Mouse (Mus musculus) c-Kit-positive CD71-positive TER-119-negative erythroid progenitor cells, embryonic 14.5 days (primary cell): ENCODE results near the gene Smarcad1.

Experiments
- DNase-seq: peaks from one replicate; pipeline ENCODE4 v3.0.0-alpha.2; 2013; ENCODE audit warnings: low read depth

Smarcad1 gene

DNA sequence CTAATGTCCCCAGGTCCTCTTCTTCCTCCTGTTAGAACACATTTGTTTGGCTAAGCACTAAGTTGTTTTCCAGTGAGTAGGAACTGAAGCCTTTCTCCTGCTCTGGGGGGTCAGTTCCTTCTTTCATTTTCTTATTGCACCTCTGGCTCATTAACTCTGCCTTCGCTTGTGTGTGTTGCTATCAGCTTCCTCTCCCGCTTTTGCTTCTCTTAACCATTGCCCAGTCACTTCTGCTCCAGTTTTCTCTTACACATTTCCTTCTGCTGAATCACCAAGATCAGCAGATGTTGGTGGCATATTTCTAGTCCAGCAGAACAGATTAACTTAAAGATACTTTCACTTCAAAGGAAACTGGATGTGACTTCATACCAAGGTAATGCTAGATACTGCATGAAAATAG is 72.5 kb downstream of the Smarcad1 start:
- no peak for DNase-seq

DNA sequence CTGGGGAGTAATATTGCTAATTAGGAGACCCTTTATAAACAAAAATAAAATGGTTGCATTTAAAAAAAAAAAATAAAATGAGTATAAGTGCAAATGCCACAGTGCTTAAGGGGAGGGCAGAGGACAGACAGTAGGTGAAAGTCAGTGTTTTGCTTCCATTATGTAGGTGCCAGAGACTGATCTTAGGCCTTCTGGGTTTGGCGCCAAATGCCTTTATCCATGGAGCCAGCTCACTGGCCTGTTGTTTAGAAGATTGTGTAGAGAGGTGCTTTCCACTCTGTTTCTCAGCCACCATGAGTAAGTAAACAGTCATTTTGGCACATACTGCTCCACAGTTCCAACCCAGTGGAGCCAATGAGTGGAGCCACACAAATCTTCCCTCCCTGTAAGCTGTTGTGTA is 75.2 kb downstream of the Smarcad1 start:
- no peak for DNase-seq

DNA sequence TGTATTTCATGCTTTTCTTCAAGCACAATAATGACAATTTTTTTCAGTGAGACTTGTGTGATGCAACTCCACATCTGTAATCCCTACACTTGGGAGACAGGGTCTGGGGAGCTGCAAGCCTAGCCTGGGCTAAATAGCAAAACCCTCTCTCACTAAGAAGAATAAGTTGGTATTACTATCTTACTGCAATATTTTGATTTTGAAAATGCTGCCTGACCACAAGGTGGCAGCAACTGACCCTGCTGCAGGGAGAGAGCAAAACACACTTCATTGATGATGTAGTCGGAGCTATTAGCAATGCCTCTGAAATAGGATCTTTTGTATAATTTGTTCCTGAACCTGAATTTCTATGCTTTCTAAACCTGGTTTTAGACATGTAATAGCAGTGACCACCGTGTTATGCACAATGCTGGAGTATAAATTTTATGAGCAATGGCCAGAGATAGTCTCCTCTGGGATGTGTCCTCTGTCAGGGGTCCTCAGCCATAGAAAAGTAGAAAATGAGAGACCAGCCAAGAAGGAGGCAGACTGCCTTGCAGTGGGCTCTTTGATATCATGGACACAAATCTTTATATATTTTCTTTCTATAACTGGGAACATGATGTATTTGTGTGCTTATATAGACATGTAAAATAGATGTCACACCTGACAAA is 83.8 kb downstream of the Smarcad1 start:
- DNase-seq, result peak; percentile 7

DNA sequence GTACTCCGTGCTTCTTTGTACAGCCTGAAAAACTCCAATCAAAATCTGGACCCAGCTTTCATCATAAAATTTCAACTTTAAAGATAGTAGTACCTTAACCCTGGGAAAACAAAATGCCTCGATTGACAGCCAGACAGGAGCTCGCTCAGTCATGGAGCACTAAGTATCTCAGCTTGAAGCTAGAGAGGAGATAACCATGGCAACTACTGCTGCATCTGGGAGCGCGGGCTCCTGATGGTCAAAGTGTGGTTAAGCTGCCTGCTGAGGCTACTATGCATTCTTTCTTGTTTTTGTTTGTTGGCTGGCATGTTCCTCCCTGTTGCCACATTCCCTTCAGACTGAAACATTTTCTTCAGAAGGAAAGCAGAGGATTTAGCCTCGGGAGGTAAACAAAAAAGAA is 90.0 kb downstream of the Smarcad1 start:
- no peak for DNase-seq

DNA sequence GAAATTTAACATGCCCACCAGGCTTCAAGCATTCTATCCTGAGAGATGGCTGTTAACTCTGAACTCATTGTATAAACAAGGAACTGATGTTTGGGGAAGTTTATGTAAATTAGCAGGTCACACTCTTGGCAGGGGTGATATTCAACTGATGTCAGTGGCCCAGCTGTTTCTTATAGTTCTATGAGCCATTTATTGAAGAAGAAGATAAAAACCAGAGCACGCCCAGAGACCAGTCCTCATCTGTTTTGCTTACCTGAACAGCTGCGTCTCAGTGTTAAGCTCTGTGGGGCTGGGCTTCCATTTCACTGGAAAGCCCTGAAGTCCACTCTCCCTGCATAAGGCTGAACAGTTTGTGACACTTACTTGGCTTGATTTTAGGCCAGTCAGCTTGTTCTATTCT is 95.4 kb downstream of the Smarcad1 start:
- no peak for DNase-seq

DNA sequence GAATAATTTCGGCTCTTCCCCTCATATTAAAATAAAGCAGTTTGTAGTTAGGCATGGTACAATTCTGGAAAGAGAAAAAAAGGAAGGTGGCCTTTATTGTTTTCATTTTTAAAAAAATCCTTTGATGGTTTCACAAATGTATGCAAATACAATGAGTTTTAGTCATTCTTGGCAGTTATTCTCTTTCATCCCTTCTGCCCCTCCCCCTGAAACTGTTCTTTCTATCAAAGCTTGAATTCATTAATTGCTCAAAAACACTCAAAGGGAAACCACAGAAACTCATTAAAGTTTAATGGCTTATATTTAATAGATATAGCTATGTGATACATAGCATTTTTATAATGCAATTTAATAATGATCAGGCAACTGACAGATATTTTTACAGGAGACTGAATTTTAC is 95.9 kb downstream of the Smarcad1 start:
- DNase-seq, result no peak

DNA sequence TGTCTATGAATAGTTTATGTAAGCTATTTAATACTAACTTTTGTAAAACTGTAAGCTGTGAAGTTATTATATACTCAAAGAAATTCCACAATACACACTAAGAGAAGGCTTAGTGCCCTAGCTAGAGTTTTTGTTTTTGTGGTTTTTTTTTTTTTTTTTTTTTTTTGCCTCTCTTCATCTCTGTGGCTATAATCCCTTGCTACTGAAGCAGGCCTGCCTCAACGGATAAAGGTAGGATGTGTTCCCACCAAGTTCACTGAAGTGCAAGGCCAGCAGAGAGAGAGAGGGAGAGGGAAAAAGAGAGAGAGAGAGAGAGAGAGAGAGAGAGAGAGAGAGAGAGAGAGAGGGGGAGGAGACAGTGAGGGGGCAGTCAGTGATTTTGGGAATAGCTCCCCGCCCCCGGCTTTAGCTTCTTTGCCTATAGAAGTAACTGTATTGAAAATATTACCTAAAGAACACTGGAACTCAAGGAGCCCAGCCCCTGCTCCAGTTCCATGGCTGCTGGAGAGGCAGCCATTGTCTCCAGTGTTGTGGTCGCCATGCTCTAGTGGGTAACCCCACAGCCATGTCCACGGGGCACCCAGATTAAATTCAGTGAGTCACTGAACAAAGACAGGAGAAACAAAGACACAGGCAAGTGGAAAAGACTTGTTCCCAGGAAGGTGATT is 97.8 kb downstream of the Smarcad1 start:
- no peak for DNase-seq

DNA sequence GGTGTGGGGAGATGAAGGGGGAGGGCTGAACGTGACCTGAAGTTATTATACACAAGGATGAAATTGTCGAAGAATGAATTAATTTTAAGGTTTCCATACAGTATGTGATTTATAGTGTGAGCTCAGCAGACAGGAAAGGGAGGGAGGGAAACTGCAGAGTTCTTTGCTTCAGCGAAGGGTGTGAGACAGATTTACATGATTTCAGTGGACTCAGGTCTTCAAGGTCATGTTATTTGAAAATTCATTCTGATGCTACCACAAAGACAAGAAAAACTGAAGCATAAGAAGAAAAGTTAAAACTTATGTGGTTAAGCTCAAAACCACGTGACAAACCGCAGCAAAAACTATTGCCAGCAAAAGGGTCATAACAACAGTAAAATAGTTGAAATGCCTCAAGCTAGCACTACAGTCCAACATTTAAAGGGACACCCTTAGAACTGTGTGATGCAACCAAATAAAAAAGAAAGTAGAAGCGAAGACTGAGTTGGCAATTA is 98.4 kb downstream of the Smarcad1 start:
- DNase-seq, result no peak

DNA sequence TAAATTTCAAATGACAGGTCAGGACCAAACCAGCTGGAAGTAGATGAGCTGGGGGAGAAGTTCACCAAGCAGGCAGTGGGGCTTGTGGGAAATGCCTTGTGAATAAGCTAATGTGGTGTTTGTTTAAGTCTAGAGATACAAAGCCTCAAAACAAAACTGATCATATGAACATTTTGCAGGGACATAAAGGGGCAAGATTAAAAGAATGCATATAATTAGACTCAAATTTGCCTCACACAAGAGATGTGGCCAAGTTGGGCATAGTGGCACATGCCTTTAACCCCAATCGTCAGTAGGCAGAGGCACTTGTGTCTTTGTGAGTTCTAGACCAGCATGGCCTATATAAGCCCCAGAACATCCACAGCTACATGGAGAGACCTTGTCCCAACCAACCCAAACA is 99.9 kb downstream of the Smarcad1 start:
- no peak for DNase-seq

DNA sequence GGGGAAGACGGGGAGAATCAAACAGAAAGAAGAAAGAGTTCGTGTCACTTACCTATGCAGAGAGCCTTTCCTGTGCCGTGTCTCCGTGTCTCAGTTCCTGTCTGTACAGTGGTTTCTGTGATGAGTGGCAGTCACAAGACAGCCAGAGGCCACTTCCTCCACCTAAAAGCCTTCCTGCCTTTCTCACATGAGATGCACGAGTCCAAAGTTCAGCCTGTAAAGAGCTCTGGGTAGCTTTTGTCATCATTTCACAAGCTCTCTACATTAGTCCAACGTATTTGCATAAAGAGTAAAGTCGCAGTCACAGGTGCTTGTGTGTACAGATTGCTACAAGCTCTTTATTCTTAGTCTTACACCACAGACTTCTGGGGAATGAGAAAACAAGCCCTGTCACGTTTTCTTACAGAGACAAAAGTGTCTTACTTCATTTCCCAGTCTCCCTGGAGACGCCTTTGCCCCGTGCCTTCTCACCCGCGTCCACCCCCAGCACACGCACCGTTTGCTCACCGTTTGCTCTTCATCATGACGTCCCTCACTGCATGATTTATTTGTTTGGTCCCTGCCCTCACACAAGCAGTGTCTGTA is 102.3 kb downstream of the Smarcad1 start, which contains the start of gene Hpgds:
TSS of gene Hpgds (minus strand) at position 288 of the 585 bp plus-strand sequence.
- DNase-seq, result no peak

DNA sequence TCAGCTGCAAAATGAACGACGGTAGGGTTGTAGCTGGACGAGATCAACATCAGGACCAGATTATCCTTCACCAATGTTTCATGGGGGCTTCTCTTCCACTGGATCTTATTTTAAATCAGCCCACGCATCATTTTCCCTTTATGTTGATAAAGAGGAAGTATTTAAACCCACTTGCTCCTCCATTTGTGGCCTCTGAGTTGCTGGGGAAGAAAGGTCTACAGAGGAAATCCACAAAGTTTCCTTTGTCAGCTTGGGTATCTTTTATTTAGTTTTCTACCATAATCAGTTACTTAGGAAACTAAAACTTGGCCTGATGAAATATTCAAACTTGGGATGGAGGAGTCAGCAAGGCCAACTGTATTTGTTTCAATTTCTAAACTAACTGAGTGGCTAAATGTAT is 104.0 kb downstream of the Smarcad1 start:
- no peak for DNase-seq

DNA sequence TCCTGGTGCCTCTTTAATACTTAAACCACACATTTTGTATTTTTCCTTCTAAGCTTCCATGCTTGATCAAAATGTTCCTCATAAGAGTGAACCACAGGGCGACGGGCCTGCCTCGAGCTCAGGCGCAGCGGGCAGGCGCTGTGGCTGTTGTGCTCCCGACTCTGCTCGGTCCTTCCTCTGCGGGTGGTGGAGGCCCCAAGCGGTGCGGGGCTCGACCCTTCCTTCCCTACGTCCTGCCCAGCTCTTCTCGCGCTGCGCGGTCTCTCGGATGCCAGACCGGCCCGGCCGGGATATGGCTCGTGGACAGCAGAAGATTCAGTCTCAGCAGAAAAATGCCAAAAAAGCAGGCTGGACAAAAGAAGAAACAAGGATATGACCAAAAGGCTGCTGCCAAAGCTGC is 108.3 kb downstream of the Smarcad1 start:
- no peak for DNase-seq

DNA sequence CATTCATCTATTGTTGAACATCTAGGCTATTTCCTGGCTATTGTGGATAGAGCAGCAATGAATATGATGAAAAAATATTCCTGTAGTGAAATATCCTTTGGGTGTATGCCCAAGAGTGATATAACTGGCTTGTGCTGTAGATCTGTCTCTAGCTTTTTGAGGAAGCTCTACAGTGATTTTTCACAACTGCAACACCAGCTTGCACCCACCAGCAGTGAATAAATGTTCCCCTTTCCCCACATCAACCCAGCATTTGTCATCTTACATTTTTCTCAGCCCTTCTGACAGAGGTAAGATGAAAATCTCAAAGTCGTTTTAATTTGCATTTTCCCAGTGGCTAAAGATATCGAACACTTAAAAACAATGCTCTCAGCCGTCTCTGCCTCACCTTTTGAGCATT is 111.2 kb downstream of the Smarcad1 start:
- no peak for DNase-seq

DNA sequence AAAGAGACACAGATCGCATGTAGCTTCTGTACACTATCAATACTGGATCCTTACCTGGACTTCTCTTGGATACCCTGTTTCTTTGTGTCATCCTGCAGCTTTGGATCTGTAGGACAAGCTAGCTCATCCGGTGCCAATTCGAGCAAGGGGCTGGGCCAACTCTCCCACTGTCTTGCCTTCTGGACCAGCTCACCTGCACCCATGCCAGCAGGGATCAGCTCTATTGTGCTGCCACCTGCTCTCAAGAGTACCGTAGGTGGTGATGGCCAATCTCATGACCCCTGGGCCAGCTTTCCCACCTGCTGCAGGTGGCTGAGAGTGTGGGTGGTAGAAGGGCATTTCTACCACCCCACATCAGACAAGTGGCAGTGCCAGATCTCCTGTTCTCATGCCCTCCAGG is 114.7 kb downstream of the Smarcad1 start:
- no peak for DNase-seq

DNA sequence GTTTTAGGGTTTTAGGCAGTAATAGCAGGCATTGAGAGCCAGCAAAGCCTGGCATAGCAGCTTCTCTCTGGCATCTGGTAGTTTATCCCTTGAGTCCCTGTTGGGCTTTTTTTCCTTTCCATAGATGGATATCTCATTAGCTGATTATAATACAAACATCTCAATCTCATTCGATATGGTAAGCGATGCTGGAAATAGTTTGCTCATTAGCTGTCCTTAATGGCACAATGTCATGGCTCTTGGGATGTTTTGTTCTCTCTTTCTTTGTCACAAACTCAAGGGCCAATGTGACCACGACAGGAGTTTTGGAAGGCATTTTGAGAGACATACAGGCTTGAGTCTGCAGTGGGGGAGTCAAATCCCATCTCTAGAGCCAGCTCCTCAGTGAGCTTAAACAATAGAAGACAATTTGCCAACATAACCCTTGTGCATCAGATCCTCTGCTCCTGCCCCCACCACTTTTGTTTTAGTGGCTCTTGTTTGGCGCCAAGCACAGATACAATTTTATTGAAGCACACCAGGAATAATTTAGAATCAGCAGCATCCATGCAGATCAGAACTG is 117.1 kb downstream of the Smarcad1 start:
- DNase-seq, result no peak

DNA sequence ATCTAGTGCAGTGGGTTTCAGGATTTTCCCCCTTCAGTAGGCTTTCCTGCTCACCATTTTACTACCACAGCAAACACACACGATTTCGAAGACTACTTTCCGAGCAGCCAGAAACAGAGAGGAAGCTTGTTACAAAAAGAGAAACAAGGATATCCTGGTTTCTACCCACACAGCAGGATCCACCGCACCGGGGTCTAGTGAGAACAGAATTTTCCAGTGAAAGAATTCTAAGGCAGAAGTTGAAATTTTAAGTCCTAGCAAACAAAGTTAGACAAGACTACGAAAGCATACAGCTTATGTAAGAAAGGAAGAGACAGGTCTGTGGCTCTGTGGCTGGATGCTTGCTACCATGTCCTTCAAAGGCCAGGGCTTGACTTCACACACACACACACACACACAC is 121.8 kb downstream of the Smarcad1 start:
- DNase-seq, result no peak

DNA sequence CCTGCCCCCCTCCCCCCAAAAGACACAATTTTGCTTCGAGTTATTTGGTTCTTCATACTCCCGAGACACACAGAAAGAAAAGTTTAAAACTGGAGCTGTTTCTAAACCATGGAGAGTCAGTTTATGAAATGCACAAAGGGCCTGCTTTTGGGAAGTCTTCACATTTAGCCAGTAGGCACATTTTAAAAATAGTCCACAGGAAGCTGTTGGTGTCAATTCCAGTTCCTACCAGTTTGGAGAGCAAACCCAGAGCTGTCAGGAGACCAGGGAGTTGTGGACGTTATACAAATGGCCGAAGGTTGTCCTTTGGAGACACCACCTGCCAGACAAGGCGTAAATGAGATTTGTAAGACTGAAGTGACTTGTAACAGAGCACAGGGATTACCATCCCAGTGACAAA is 122.6 kb downstream of the Smarcad1 start:
- DNase-seq, result no peak
